Mouse (Mus musculus) midbrain, embryonic 14.5 days (tissue): ENCODE measurements around the gene Safb. TPM values are rescaled to one million over a fixed set of nuclear protein-coding genes. Genes with fewer than 3 reads are reported as not detected.

Experiments
- ATAC-seq: fragments of 200-750 bp; cut with Nextera tagmentation; 2 replicates; pipeline ENCODE4 v1.8.0; 2017; ENCODE audit warnings: moderate number of reproducible peaks, moderate library complexity; ENCODE audit not compliant: low FRiP score, low TSS enrichment
- DNase-seq: peaks from one replicate; pipeline ENCODE4 v3.0.0-alpha.2; 2015
- H3K27ac ChIP-seq: fragments of 300-500 bp; sonication (generic); replicated peaks from 2 replicates; pipeline ENCODE4 v1.5.1; 2014; ENCODE audit warnings: mild to moderate bottlenecking, low read depth, low read length, moderate library complexity
- H3K27me3 ChIP-seq: fragments of 300-500 bp; sonication (generic); 2 replicates; pipeline ENCODE4 v1.6.1; 2014; ENCODE audit warnings: low read length, control low read depth, mixed read lengths; ENCODE audit not compliant: control insufficient read depth, insufficient read depth
- H3K36me3 ChIP-seq: fragments of 300-500 bp; sonication (generic); 2 replicates; pipeline ENCODE4 v1.6.1; 2014; ENCODE audit warnings: low read length, control low read depth; ENCODE audit not compliant: control insufficient read depth, insufficient read depth
- H3K4me1 ChIP-seq: fragments of 300-500 bp; sonication (generic); 2 replicates; pipeline ENCODE4 v1.6.1; 2014; ENCODE audit warnings: mild to moderate bottlenecking, antibody characterized with exemption, low read length, control low read depth; ENCODE audit not compliant: control insufficient read depth, insufficient read depth
- H3K4me2 ChIP-seq: fragments of 300-500 bp; sonication (generic); 2 replicates; pipeline ENCODE4 v1.6.1; 2014; ENCODE audit warnings: mild to moderate bottlenecking, low read length, moderate library complexity
- H3K4me3 ChIP-seq: fragments of 300-500 bp; sonication (generic); replicated peaks from 2 replicates; pipeline ENCODE4 v1.5.1; 2014; ENCODE audit warnings: low read depth, low read length
- H3K9ac ChIP-seq: fragments of 300-500 bp; sonication (generic); replicated peaks from 2 replicates; pipeline ENCODE4 v1.6.1; 2014; ENCODE audit warnings: mild to moderate bottlenecking, low read length, moderate library complexity
- H3K9me3 ChIP-seq: fragments of 300-500 bp; sonication (generic); 2 replicates; pipeline ENCODE4 v1.6.1; 2016; ENCODE audit warnings: low read length, control low read depth, mixed read lengths; ENCODE audit not compliant: control insufficient read depth
- WGBS: fragments of 180-500 bp; shearing (Covaris S2); extraction: QIAGEN DNeasy Blood & Tissue Kit; methylation state at CpG from one replicate; pipeline ENCODE4 v1.1.7; 2014; 5-methylcytosine and 5-hydroxymethylcytosine counted together
- polyA plus RNA-seq: library from polyadenylated mRNA; unstranded; fragments of >200 nt; fragmentation: Nextera tagmentation; extraction: Ambion mirVana; gene quantifications from 2 replicates; pipeline ENCODE4 v1.2.1, GENCODE M21; 2014

The Safb gene
- 79.2 and 89.6 TPM in 2 replicates for polyA plus RNA-seq

DNA sequence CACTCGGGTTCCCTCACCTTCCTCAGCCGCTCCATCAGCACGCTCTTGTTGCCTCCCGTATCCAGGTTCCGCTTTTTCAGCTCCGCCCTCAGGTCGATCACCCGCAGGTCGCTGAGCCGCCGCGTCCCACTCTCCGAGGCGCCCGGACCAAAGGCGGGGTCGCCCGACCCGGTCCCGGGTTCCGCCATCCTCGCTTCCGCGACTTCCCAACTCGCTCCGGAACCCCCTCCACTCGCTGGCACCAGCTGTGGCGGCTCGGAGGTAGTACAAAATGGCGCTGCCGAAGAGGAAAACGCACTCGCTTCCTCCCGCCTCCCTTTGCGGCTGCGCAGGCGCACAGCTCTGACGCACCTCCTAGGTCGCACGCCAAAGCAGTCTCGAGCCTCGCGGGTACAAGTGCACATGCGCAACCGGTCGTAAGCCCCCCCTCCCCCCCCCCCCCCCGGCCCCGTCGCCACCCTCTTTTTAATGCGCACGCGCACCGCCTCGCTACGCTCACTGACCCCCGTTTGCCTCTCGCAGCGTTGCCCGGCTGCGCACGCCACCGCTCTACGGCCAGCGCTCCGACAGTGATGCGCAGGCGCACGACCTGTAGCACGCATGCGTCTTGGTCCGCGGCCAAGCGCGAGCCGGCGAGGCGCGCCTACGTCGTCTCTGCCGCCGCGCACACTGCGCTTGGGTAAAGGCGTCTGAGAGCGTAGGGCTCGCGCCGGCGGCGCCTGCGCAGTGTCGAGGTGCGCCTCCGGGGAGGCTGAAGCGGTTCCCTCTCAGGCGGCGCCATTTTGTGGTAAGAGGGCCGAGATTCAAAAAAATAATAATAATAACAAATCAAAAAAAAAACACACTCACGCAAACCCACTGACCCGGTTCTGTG, at the start of gene Safb, which contains the start of gene Safb2:
Gene Safb (plus strand): TSS at position 569 of the 874 bp plus-strand sequence.
Gene Safb2 (minus strand): TSS at position 329 of the 874 bp plus-strand sequence.
- DNase-seq = peak; percentile 100
- H3K27ac ChIP-seq = peak within 1 kb of the TSS; percentile 91
- no peaks in the 10 kb centered on the region for H3K27me3 ChIP-seq
- H3K36me3 ChIP-seq = peaks cover 61% of the 10 kb centered on the region
- H3K4me2 ChIP-seq = peak within 1 kb of the TSS; percentile 94
- under 1% methylated on average over 97 of the region's 101 CpGs for WGBS
- peak within 1 kb of the TSS; percentile 83 for H3K9ac ChIP-seq
- H3K4me3 ChIP-seq = peak within 1 kb of the TSS; percentile 93
- peak; percentile 95 for ATAC-seq
- H3K4me1 ChIP-seq = peaks cover 37% of the 10 kb centered on the region
- no peaks in the 10 kb centered on the region for H3K9me3 ChIP-seq

DNA sequence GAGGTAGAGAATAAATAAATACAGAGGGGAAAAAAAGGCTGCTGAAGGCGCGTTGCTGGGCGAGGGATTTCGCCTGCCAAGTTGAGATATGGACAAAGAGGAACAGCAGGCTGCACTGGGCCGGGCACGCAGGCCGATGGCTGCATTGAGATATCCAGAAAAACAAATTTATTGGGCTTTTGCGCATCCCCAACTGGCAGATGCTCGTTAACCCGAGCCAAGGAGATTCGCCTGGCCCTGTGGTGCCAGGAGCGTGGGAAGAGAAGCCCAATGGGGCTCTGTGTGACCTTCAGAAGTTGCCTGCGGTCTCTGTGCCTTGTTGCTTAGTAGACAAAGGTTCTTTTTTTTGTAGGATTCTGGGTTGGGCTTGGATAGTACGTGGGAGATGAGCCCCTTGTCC, 48.4 kb upstream of the Safb start:
- peaks cover 16% of the 10 kb centered on the region; the same call in 1 of the 2 replicates for H3K4me1 ChIP-seq
- peak; percentile 60 for ATAC-seq
- H3K27ac ChIP-seq = peak overlapping the region; percentile 75
- H3K4me3 ChIP-seq = no peak overlapping the region
- WGBS = 28% methylated on average over 14 of the region's 14 CpGs
- peak; percentile 75 for DNase-seq
- H3K9ac ChIP-seq = no peak overlapping the region; the same call in 1 of the 2 replicates
- no peaks in the 10 kb centered on the region for H3K27me3 ChIP-seq
- H3K4me2 ChIP-seq = no peak overlapping the region
- no peaks in the 10 kb centered on the region for H3K9me3 ChIP-seq
- no peaks in the 10 kb centered on the region for H3K36me3 ChIP-seq

DNA sequence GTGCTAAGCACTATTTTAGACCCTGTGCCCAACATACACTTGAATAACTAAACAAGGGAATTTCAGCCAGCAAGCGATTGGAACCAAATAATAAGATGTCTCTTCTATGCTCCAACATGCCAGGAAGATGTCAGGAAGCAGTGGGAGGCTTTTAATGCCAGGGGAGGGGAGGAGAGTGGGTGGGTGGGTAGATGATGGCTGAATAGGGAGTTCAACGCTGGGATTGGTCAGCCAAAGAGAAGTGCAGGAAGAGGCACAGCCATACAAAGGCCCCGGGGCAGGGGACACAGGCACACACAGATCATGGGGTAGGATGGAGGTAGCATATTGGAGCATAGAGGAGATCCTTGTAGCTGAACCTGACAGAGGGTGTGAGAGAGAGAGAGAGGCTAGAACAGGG, 47.8 kb upstream of the Safb start:
- H3K9me3 ChIP-seq = no peaks in the 10 kb centered on the region
- DNase-seq (no peak), ATAC-seq (0 out of 2 replicates have a peak, but pooled peaks have one; percentile 28)
- H3K36me3 ChIP-seq = no peaks in the 10 kb centered on the region
- no peak overlapping the region for H3K9ac ChIP-seq
- peaks cover 16% of the 10 kb centered on the region; the same call in 1 of the 2 replicates for H3K4me1 ChIP-seq
- H3K4me2 ChIP-seq = no peak overlapping the region
- H3K4me3 ChIP-seq = no peak overlapping the region
- H3K27ac ChIP-seq = peak overlapping the region; percentile 75
- WGBS = 30% methylated on average over 3 of the region's 3 CpGs
- H3K27me3 ChIP-seq = no peaks in the 10 kb centered on the region

DNA sequence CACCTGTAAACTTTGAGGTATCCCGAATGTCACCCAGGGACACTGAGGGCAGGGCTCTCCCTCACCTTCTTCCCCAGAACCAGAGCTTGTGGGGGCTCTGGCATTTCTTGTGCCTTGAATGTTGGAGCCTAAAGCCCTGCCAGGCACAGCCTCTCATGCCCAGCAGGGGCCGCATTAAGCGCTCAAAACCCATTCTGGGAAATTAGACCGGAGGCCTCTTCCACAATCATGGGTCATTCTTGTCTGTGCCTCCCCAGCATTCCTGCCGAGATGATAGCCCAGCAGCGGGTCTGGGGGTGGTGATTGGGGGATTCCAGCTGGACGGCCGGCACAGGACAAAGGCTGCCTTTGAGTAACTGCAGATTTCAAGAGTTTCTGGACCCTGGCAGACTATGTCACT, 46.7 kb upstream of the Safb start:
- DNase-seq = peak; percentile 76
- H3K4me3 ChIP-seq = no peak overlapping the region
- H3K4me2 ChIP-seq = no peak overlapping the region
- ATAC-seq = no peak
- peaks cover 20% of the 10 kb centered on the region; the same call in 1 of the 2 replicates for H3K4me1 ChIP-seq
- H3K36me3 ChIP-seq = no peaks in the 10 kb centered on the region
- WGBS = 6% methylated on average over 8 of the region's 8 CpGs
- no peak overlapping the region for H3K9ac ChIP-seq
- H3K9me3 ChIP-seq = no peaks in the 10 kb centered on the region
- H3K27ac ChIP-seq = peak overlapping the region; percentile 66
- no peaks in the 10 kb centered on the region for H3K27me3 ChIP-seq

DNA sequence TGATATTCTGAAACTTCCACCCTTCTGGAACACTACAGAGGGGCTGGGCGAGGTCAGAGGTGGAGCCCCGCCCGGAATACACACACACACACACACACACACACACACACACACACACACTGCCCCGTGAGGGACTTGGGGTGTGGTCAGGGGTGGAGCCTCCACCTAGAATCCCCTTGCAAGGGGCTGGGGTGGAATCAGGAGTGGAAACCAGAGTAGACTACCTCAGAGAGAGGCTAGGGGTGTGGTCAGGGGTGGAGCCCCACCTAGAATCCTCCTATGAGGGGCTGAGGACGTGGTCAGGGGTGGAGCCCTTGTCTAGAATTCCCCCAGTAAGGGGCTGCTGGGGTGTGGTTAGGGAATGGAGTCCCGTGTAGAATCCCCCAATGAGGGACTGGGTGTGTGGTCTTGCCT, 44.1 kb upstream of the Safb start:
- no peak overlapping the region for H3K27ac ChIP-seq
- no peaks in the 10 kb centered on the region for H3K9me3 ChIP-seq
- ATAC-seq (no peak), DNase-seq (no peak)
- peaks cover 23% of the 10 kb centered on the region; the same call in 1 of the 2 replicates for H3K4me1 ChIP-seq
- no peak overlapping the region for H3K4me2 ChIP-seq
- H3K9ac ChIP-seq = no peak overlapping the region
- no peaks in the 10 kb centered on the region for H3K27me3 ChIP-seq
- WGBS = 36% methylated on average over 6 of the region's 6 CpGs
- H3K36me3 ChIP-seq = no peaks in the 10 kb centered on the region
- H3K4me3 ChIP-seq = no peak overlapping the region

DNA sequence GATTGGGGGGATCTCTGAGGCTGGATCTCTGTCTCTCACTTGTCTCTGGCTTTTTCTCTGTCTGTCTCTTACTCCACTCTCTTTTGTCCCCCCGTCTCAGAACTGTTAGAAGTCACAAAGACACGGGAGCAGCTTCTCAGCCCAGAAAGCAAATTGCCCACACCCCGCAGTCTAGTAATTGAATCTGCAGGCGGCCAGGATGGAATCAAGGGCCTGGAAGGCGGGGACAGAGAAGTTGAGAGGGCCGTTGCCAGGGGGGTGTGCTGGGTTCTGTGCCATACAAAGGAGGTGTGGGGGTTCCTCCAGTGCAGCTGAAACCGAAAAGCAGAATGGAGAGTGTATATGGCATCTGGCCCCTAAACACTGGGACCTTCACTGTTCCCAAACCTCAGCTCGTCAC, 41.9 kb upstream of the Safb start:
- WGBS = 41% methylated on average over 8 of the region's 8 CpGs
- Histone ChIP-seq H3K9ac (no peak overlapping the region), H3K9me3 (no peaks in the 10 kb centered on the region), H3K27ac (no peak overlapping the region), H3K4me2 (no peak overlapping the region), H3K27me3 (no peaks in the 10 kb centered on the region), H3K36me3 (no peaks in the 10 kb centered on the region), H3K4me3 (no peak overlapping the region), H3K4me1 (peaks cover 24% of the 10 kb centered on the region)
- ATAC-seq (no peak), DNase-seq (no peak)

DNA sequence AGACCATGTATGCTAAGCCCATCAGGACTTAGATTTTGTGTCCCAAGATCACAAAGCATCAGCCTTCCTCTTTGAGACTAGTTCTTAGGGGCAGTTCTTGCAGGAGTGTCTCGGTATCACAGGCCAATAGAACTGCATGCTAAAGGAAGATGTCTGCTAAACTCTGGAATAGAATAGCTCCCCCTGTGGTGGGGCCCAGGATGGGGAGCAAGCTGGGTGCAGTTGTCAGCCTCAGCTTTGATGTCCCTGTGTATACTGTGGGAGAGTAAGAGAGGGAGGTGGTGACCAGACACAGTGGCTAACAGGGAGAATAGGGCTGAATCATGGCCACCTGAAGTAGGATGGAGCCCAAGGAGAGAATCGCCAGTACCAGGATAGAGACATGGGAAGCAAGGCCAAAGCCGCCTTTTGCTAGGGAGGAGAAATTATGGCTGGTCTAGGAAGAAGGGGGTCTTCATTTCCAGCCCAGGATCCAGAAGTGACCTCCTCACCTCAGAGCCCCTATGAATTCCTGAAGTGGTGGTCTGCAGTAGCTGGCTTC, 40.9 kb upstream of the Safb start:
- Histone ChIP-seq H3K9ac (no peak overlapping the region), H3K36me3 (no peaks in the 10 kb centered on the region), H3K9me3 (no peaks in the 10 kb centered on the region), H3K4me3 (no peak overlapping the region), H3K27ac (no peak overlapping the region), H3K4me1 (peaks cover 24% of the 10 kb centered on the region), H3K4me2 (no peak overlapping the region), H3K27me3 (no peaks in the 10 kb centered on the region)
- 79% methylated on average over 3 of the region's 3 CpGs for WGBS
- ATAC-seq = no peak
- DNase-seq = no peak

DNA sequence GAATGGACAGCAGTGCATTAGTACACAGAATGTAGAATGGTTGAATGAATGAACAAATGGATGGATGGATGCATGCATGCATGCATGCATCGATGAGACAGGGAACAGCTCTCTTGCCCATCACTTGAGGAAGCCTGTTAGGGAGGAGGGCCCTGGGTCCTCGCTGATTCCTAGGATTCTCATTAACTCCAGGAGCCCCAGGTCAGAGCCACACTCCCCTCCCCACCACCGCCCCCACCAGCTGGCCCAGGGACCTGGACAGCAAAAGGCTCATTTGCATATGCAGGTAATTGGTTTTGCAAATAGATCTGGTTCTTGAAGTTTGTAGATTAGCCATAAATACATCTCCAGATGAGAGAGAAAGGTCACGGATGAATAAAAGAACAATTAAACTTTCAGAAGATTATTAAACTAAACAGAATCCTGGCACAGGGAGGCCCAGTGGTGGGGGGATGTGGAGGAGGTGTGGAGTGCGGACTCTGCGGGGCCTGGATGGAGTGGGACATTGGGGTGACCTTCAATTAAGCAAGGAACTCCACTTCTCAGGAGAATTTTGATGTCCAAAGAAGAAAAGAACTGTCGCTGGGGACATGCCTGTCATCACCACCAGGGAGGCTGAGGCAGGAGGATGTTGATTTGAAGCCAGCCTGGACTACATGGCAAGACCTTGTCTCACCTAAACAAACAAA, 39.8 kb upstream of the Safb start:
- H3K4me1 ChIP-seq = peaks cover 28% of the 10 kb centered on the region
- H3K9ac ChIP-seq = no peak overlapping the region
- ATAC-seq (no peak), DNase-seq (no peak)
- H3K36me3 ChIP-seq = no peaks in the 10 kb centered on the region
- no peaks in the 10 kb centered on the region for H3K9me3 ChIP-seq
- no peaks in the 10 kb centered on the region for H3K27me3 ChIP-seq
- H3K4me3 ChIP-seq = no peak overlapping the region
- no peak overlapping the region for H3K27ac ChIP-seq
- WGBS = 78% methylated on average over 7 of the region's 7 CpGs
- no peak overlapping the region for H3K4me2 ChIP-seq
